9 mouse cellular contexts compared by ENCODE assay signal in the genomic region with DNA sequence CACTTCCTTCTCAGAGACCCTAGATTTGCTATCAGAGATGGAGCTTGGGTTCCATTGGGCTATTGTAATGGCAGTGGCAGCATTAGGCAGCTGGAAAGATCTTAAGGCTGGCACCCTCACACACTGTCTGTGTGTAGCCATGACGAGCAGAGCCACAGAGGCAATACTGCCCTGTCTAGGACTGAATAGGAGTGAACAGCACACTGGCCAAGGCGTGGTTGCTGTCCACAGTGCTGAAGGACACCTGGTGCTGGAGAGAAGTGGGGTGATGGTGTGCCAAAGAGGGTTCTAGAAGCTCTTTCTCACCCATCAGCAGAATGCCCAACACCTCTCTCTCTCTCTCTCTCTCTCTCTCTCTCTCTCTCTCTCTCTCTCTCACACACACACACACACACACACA.
DNase-seq lines count a peak whose midpoint lies in the region; ATAC-seq and TF ChIP-seq lines count a peak whose summit lies in the region.
"Had no signal": no experiment of that assay in that cellular context is flagged by ENCODE, and none has a peak within 500 bp of the region (broad histone marks: within the 10 kb centered on the region; RNA-seq: fewer than 3 reads in every experiment).

No protein-coding gene starts in this region.

- no peak overlapping the region for H3K4me3 ChIP-seq in kidney, adult 2 months (ENCODE audit: insufficient read depth, low read depth, low read length)
- no peak overlapping the region for H3K4me3 ChIP-seq in limb, embryonic 12.5 days (replicated peaks)

- H3K36me3 ChIP-seq in kidney, adult 2 months (ENCODE audit: control insufficient read depth, insufficient read depth, low read length) = no peaks in the 10 kb centered on the region
- H3K36me3 ChIP-seq in limb, embryonic 12.5 days = no peaks in the 10 kb centered on the region

- no peak overlapping the region for H3K4me2 ChIP-seq in limb, embryonic 12.5 days

- no peak overlapping the region for H3K27ac ChIP-seq in kidney, adult 2 months (ENCODE audit: insufficient read depth, low read depth, low read length)
- H3K27ac ChIP-seq in limb, embryonic 12.5 days = no peak overlapping the region
- H3K27ac ChIP-seq: liver, embryonic 14.5 days had no signal

- no peaks in the 10 kb centered on the region for H3K27me3 ChIP-seq in kidney, adult 2 months (replicated peaks; ENCODE audit: control insufficient read depth, insufficient read depth, low read length)
- no peaks in the 10 kb centered on the region for H3K27me3 ChIP-seq in limb, embryonic 12.5 days

- 19% methylated on average over 2 of the region's 2 CpGs for WGBS in kidney, adult 2 months
- WGBS in limb, embryonic 12.5 days = 21% methylated on average over 2 of the region's 2 CpGs

- no peak for TF ChIP-seq POLR2A in kidney, adult 2 months (IDR thresholded peaks at IDR 0.05; ENCODE audit: low read depth, low read length)

- H3K9ac ChIP-seq in limb, embryonic 12.5 days (replicated peaks) = no peak overlapping the region
- H3K9ac ChIP-seq: liver, embryonic 14.5 days had no signal

- no peaks in the 10 kb centered on the region for H3K9me3 ChIP-seq in limb, embryonic 12.5 days

- peak; percentile 56; the same call in 1 of the 2 replicates for ATAC-seq in limb, embryonic 12.5 days (ENCODE audit: insufficient number of reproducible peaks, insufficient read depth, low FRiP score, low TSS enrichment, low read depth)

- no peak for TF ChIP-seq CTCF in kidney, adult 2 months (conservative IDR thresholded peaks at IDR 0.05; ENCODE audit: insufficient read depth, insufficient read length, low read depth, low read length)

- DNase-seq in kidney, postnatal 14 days = peak; percentile 15
- DNase-seq in kidney, adult 2 months = no peak
- peak; percentile 15 for DNase-seq in ES-CJ7 (ENCODE audit: low read depth, low spot score)
- DNase-seq in adipocyte (ENCODE audit: low spot score) = peak; percentile 31
- DNase-seq in layer of hippocampus, adult 11-12 months (ENCODE audit: low spot score) = no peak
- no peak for DNase-seq in thymus, postnatal 36 days
- DNase-seq: thymus, adult 18-20 months had no signal

- H3K4me1 ChIP-seq in kidney, adult 2 months (ENCODE audit: control insufficient read depth, insufficient read depth, low read length) = no peaks in the 10 kb centered on the region
- no peaks in the 10 kb centered on the region for H3K4me1 ChIP-seq in limb, embryonic 12.5 days (replicated peaks)

Comparison
In these comparisons a context has a peak if more than half of its experiments do, and no peak if none do; other contexts are left out.
1. DNase-seq: peak in kidney, postnatal 14 days (single experiment), ES-CJ7 (single experiment) and adipocyte (single experiment); none in kidney, adult 2 months (single experiment), layer of hippocampus, adult 11-12 months (single experiment) and thymus, postnatal 36 days (0 of 2).